Mouse (Mus musculus) urinary bladder, adult 2 months (tissue): ENCODE data around the gene Fam81b. TPM values are rescaled to one million over a fixed set of nuclear protein-coding genes. Genes with fewer than 3 reads are reported as not detected.
"Not testable (repeated sequence)": the region's sequence is repeated elsewhere in the genome, so short reads cannot be mapped to it uniquely, and the experiment has no call there.

Experiments
- DNase-seq: peaks from one replicate; pipeline ENCODE4 v3.0.0; 2022; ENCODE audit warnings: low spot score
- polyA plus RNA-seq: library from polyadenylated mRNA; depleted of rRNA; stranded (reverse); fragments of >200 nt; gene quantifications from 2 replicates; pipeline ENCODE4 v1.2.3, GENCODE M21; 2012; rRNA removed

The Fam81b gene
- polyA plus RNA-seq = not detected in 2 replicates

- DNase-seq = no peak
These were observed at the start of gene Fam81b for GRCm38 (mm10) chr13:76304637-76305122. TSS of gene Fam81b (minus strand) at chr13:76305072.

- DNase-seq = not testable (repeated sequence)
These were observed 41.1 kb upstream of the Fam81b start for GRCm38 (mm10) chr13:76345941-76346340.

GRCm38 (mm10) chr13:76318635-76319034, 13.8 kb upstream of the Fam81b start:
- no peak for DNase-seq

- DNase-seq = no peak
These were observed 6.7 kb upstream of the Fam81b start for GRCm38 (mm10) chr13:76311580-76311979.

GRCm38 (mm10) chr13:76308811-76309210, 3.9 kb upstream of the Fam81b start:
- no peak for DNase-seq

- DNase-seq = no peak
These were observed 938 bp upstream of the Fam81b start for GRCm38 (mm10) chr13:76305655-76306365.

GRCm38 (mm10) chr13:76305241-76305640, 369 bp upstream of the Fam81b start:
- no peak for DNase-seq

- no peak for DNase-seq
These were observed 671 bp downstream of the Fam81b start for GRCm38 (mm10) chr13:76304201-76304600.

GRCm38 (mm10) chr13:76303160-76303559, 1.7 kb downstream of the Fam81b start:
- no peak for DNase-seq

GRCm38 (mm10) chr13:76302056-76302455, 2.8 kb downstream of the Fam81b start:
- no peak for DNase-seq

- no peak for DNase-seq
These were observed 12.8 kb downstream of the Fam81b start for GRCm38 (mm10) chr13:76292050-76292449.

- no peak for DNase-seq
These were observed 20.3 kb downstream of the Fam81b start for GRCm38 (mm10) chr13:76284597-76284996.

GRCm38 (mm10) chr13:76264361-76265026, 40.4 kb downstream of the Fam81b start:
- no peak for DNase-seq

GRCm38 (mm10) chr13:76258766-76259165, 46.1 kb downstream of the Fam81b start:
- DNase-seq = no peak

- no peak for DNase-seq
These were observed 48.5 kb downstream of the Fam81b start for GRCm38 (mm10) chr13:76256350-76256749.

- no peak for DNase-seq
These were observed 54.8 kb downstream of the Fam81b start for GRCm38 (mm10) chr13:76250092-76250491.

- no peak for DNase-seq
These were observed 55.8 kb downstream of the Fam81b start for GRCm38 (mm10) chr13:76249066-76249465.

- DNase-seq = no peak
These were observed 89.5 kb downstream of the Fam81b start for GRCm38 (mm10) chr13:76215397-76215796.

- DNase-seq = no peak
These were observed 89.9 kb downstream of the Fam81b start for GRCm38 (mm10) chr13:76214928-76215327.

- no peak for DNase-seq
These were observed 104.9 kb downstream of the Fam81b start for GRCm38 (mm10) chr13:76199943-76200342.

- no peak for DNase-seq
These were observed 107.5 kb downstream of the Fam81b start for GRCm38 (mm10) chr13:76197297-76197848.

- no peak for DNase-seq
These were observed 109.3 kb downstream of the Fam81b start for GRCm38 (mm10) chr13:76195431-76196138.
